Mouse (Mus musculus): Measurements from ENCODE around the gene Pdzd2. TPM values are rescaled to one million over a fixed set of nuclear protein-coding genes. Genes with fewer than 3 reads are reported as not detected.

Pdzd2 gene
- polyA plus RNA-seq, 1 experiment from 2014 or later: 9.1 TPM

DNA sequence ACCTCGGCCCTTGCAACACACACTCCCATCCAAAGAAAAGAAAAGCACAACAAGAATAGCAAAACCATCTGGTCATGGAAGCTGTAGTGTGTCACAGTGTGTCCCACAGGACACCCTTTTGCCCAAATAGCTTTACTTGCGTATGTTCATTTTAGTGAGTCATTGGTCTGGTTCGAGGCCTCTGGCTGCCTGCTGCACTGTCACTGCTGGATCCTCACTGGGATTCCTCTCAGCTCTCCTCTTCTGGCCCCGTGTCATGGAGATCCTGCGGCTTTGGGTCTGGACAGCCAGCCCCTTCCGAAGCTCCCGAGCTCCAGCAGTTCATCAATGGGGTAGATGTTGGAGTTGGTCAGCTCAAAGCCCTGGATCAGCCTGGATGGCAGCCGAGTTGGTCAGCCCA is 421.3 kb downstream of the Pdzd2 start:
- Histone ChIP-seq H3K4me2 (no peak overlapping the region), H3K4me3 (ENCODE audit: low read depth, low read length) (no peak overlapping the region), H3K27ac (ENCODE audit: low read depth, low read length) (no peak overlapping the region), H3K36me3 (ENCODE audit: control insufficient read depth, insufficient read depth, low read length) (no peaks in the 10 kb centered on the region), H3K4me1 (replicated peaks; ENCODE audit: control insufficient read depth, insufficient read depth, low read length) (peaks cover 6% of the 10 kb centered on the region), H3K9me3 (ENCODE audit: control insufficient read depth, low read length) (no peaks in the 10 kb centered on the region), H3K9ac (ENCODE audit: low read depth, low read length) (no peak overlapping the region), H3K27me3 (replicated peaks; ENCODE audit: control insufficient read depth, insufficient read depth, low read length) (no peaks in the 10 kb centered on the region; the same call in 1 of the 2 replicates)
- no peak for ATAC-seq (replicated peaks; ENCODE audit: low FRiP score)
- DNase-seq (ENCODE audit: low spot score): no peak
- 82% methylated on average over 8 of the region's 8 CpGs for WGBS

DNA sequence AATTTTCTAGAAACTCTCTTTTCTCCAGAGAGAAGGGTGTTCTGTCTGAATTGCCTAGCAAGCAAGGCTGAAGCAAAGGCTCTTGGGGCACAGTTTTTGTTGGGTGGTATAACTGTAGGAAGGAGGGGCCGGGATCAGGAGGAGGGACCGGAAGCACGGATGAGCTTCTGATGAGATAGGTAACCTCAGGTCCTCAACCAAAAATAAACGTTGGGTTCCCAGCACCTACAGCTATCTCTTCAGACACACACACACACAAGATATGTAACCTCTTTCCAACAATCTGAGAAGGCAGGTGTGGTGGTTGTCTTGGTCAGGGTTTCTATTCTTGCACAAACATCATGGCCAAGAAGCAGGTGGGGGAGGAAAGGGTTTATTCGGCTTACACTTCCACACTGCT is 422.4 kb downstream of the Pdzd2 start:
- H3K4me2 ChIP-seq: no peak overlapping the region
- H3K4me3 ChIP-seq (ENCODE audit: low read depth, low read length): no peak overlapping the region
- 44% methylated on average over 5 of the region's 5 CpGs for WGBS
- no peaks in the 10 kb centered on the region; the same call in 1 of the 2 replicates for H3K27me3 ChIP-seq (replicated peaks; ENCODE audit: control insufficient read depth, insufficient read depth, low read length)
- ATAC-seq (replicated peaks; ENCODE audit: low FRiP score) (no peak), DNase-seq (ENCODE audit: low spot score) (no peak)
- H3K9ac ChIP-seq (ENCODE audit: low read depth, low read length): no peak overlapping the region
- H3K9me3 ChIP-seq (ENCODE audit: control insufficient read depth, low read length): no peaks in the 10 kb centered on the region
- H3K4me1 ChIP-seq (replicated peaks; ENCODE audit: control insufficient read depth, insufficient read depth, low read length): 0 out of 2 replicates have a peak, but pooled peaks cover 3% of the 10 kb centered on the region
- no peaks in the 10 kb centered on the region for H3K36me3 ChIP-seq (ENCODE audit: control insufficient read depth, insufficient read depth, low read length)
- no peak overlapping the region; the same call in 1 of the 2 replicates for H3K27ac ChIP-seq (ENCODE audit: low read depth, low read length)

GRCm38 (mm10) chr15:12315996-12316395 is 423.7 kb downstream of the Pdzd2 start:
- ATAC-seq (replicated peaks; ENCODE audit: low FRiP score): no peak
- no peak overlapping the region for H3K9ac ChIP-seq (ENCODE audit: low read depth, low read length)
- H3K27ac ChIP-seq (ENCODE audit: low read depth, low read length): no peak overlapping the region
- H3K4me1 ChIP-seq (replicated peaks; ENCODE audit: control insufficient read depth, insufficient read depth, low read length): peaks cover 3% of the 10 kb centered on the region; the same call in 1 of the 2 replicates
- no peak for DNase-seq (ENCODE audit: low spot score)
- H3K27me3 ChIP-seq (replicated peaks; ENCODE audit: control insufficient read depth, insufficient read depth, low read length): no peaks in the 10 kb centered on the region; the same call in 1 of the 2 replicates
- WGBS: 70% methylated on average over 2 of the region's 2 CpGs
- H3K4me3 ChIP-seq (ENCODE audit: low read depth, low read length): no peak overlapping the region
- H3K9me3 ChIP-seq (ENCODE audit: control insufficient read depth, low read length): no peaks in the 10 kb centered on the region
- H3K36me3 ChIP-seq (ENCODE audit: control insufficient read depth, insufficient read depth, low read length): no peaks in the 10 kb centered on the region
- no peak overlapping the region for H3K4me2 ChIP-seq

GRCm38 (mm10) chr15:12314584-12314983 is 425.1 kb downstream of the Pdzd2 start:
- no peak overlapping the region for H3K4me3 ChIP-seq (ENCODE audit: low read depth, low read length)
- no peak overlapping the region for H3K9ac ChIP-seq (ENCODE audit: low read depth, low read length)
- 79% methylated on average over 5 of the region's 5 CpGs for WGBS
- H3K4me2 ChIP-seq: no peak overlapping the region
- H3K27me3 ChIP-seq (replicated peaks; ENCODE audit: control insufficient read depth, insufficient read depth, low read length): no peaks in the 10 kb centered on the region; the same call in 1 of the 2 replicates
- no peaks in the 10 kb centered on the region for H3K36me3 ChIP-seq (ENCODE audit: control insufficient read depth, insufficient read depth, low read length)
- DNase-seq (ENCODE audit: low spot score) (no peak), ATAC-seq (replicated peaks; ENCODE audit: low FRiP score) (no peak)
- H3K4me1 ChIP-seq (replicated peaks; ENCODE audit: control insufficient read depth, insufficient read depth, low read length): peaks cover 6% of the 10 kb centered on the region
- H3K9me3 ChIP-seq (ENCODE audit: control insufficient read depth, low read length): no peaks in the 10 kb centered on the region
- H3K27ac ChIP-seq (ENCODE audit: low read depth, low read length): no peak overlapping the region

DNA sequence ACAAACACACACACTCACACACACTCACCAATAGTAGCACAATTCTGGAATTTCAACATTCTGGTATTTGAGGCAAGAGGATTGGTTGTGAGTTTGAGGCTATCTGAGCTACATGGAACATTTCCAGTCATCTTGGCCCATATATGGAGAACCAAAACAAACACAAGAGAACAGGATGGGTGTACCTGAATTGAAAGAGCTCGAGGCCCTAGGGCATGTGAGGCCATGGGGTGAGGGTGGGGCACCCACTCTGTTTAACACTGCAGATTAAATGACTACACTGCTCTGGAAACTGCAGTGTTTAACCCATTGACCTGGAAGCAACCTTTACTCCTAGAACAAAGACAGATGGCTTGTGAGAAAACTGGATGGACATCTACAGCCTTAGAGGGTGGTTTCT is 426.5 kb downstream of the Pdzd2 start:
- Histone ChIP-seq H3K9me3 (ENCODE audit: control insufficient read depth, low read length) (no peaks in the 10 kb centered on the region), H3K27me3 (replicated peaks; ENCODE audit: control insufficient read depth, insufficient read depth, low read length) (no peaks in the 10 kb centered on the region), H3K9ac (ENCODE audit: low read depth, low read length) (no peak overlapping the region), H3K36me3 (ENCODE audit: control insufficient read depth, insufficient read depth, low read length) (no peaks in the 10 kb centered on the region), H3K4me3 (ENCODE audit: low read depth, low read length) (no peak overlapping the region), H3K4me1 (replicated peaks; ENCODE audit: control insufficient read depth, insufficient read depth, low read length) (peaks cover 6% of the 10 kb centered on the region), H3K4me2 (no peak overlapping the region), H3K27ac (ENCODE audit: low read depth, low read length) (no peak overlapping the region)
- DNase-seq (ENCODE audit: low spot score): no peak
- 23% methylated on average over 1 of the region's 1 CpGs for WGBS
- no peak for ATAC-seq (replicated peaks; ENCODE audit: low FRiP score)

- H3K27me3 ChIP-seq (replicated peaks; ENCODE audit: control insufficient read depth, insufficient read depth, low read length): no peaks in the 10 kb centered on the region
- no peak overlapping the region for H3K4me2 ChIP-seq
- H3K4me3 ChIP-seq (ENCODE audit: low read depth, low read length): no peak overlapping the region
- H3K9ac ChIP-seq (ENCODE audit: low read depth, low read length): no peak overlapping the region
- DNase-seq (ENCODE audit: low spot score) (no peak), ATAC-seq (replicated peaks; ENCODE audit: low FRiP score) (no peak)
- 80% methylated on average over 7 of the region's 7 CpGs for WGBS
- H3K4me1 ChIP-seq (replicated peaks; ENCODE audit: control insufficient read depth, insufficient read depth, low read length): peaks cover 16% of the 10 kb centered on the region
- H3K9me3 ChIP-seq (ENCODE audit: control insufficient read depth, low read length): no peaks in the 10 kb centered on the region
- H3K27ac ChIP-seq (ENCODE audit: low read depth, low read length): no peak overlapping the region
- no peaks in the 10 kb centered on the region for H3K36me3 ChIP-seq (ENCODE audit: control insufficient read depth, insufficient read depth, low read length)
Measured at GRCm38 (mm10) chr15:12311465-12311864, 428.3 kb downstream of the Pdzd2 start.

DNA sequence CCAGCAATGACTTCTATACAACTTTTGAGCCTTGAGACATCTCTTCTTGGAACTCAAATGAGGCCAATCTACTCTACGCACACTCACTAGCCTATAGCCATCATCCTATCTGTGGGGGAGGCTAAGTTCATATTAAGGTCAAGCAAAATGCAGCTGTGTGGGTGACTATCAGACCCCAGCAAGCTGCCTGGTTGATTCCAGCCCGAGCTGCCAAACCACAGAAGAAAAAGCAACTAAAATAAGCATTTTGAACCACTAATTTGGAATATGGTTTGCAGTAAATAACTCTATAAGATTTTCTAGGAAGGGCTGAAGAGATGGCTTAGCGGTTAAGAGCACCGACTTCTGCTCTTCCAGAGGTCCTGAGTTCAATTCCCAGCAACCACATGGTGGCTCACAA is 429.0 kb downstream of the Pdzd2 start:
- Histone ChIP-seq H3K27me3 (replicated peaks; ENCODE audit: control insufficient read depth, insufficient read depth, low read length) (no peaks in the 10 kb centered on the region), H3K36me3 (ENCODE audit: control insufficient read depth, insufficient read depth, low read length) (no peaks in the 10 kb centered on the region), H3K4me2 (no peak overlapping the region), H3K9me3 (ENCODE audit: control insufficient read depth, low read length) (no peaks in the 10 kb centered on the region), H3K9ac (ENCODE audit: low read depth, low read length) (no peak overlapping the region), H3K27ac (ENCODE audit: low read depth, low read length) (no peak overlapping the region), H3K4me1 (replicated peaks; ENCODE audit: control insufficient read depth, insufficient read depth, low read length) (peaks cover 19% of the 10 kb centered on the region), H3K4me3 (ENCODE audit: low read depth, low read length) (no peak overlapping the region)
- 60% methylated on average over 4 of the region's 4 CpGs for WGBS
- no peak for ATAC-seq (replicated peaks; ENCODE audit: low FRiP score)
- no peak for DNase-seq (ENCODE audit: low spot score)

Small RNA genes within 50 kb of the gene (microRNA-seq; reads per million reads assigned to microRNA genes)
- not detected for gene Gm24135 (ENCODE audit: borderline number of aligned reads)
- gene Gm24302 (ENCODE audit: borderline number of aligned reads): not detected

Other genes starting within 250 kb of the Pdzd2 start
- 54.8 and 60.1 TPM in 2 replicates for gene 6030458C11Rik, start 84.7 kb upstream of the Pdzd2 start, polyA plus RNA-seq (2014; fragmentation: Nextera tagmentation; extraction: Ambion mirVana)
- gene Drosha, start 84.9 kb upstream of the Pdzd2 start, polyA plus RNA-seq (2014; fragmentation: Nextera tagmentation; extraction: Ambion mirVana): 50.4 and 52.2 TPM in 2 replicates

Measured in liver, embryonic 11.5 days (tissue).